Mouse (Mus musculus) myocyte (in vitro differentiated cells): ENCODE results near the gene Hirip3. TPM values are rescaled to one million over a fixed set of nuclear protein-coding genes. Genes with fewer than 3 reads are reported as not detected.

ENCODE experiments used
- H3K27me3 ChIP-seq: one replicate; pipeline ENCODE4 v1.6.1; 2011; ENCODE audit not compliant: control insufficient read depth, insufficient read depth, insufficient read length
- H3K36me3 ChIP-seq: one replicate; pipeline ENCODE4 v1.6.1; 2011; ENCODE audit not compliant: control insufficient read depth, insufficient read depth
- H3K4me2 ChIP-seq: one replicate; pipeline ENCODE4 v1.6.1; 2011; ENCODE audit warnings: low read depth, control low read depth
- H3K4me3 ChIP-seq: one replicate; pipeline ENCODE4 v1.5.1; 2011; ENCODE audit warnings: mild to moderate bottlenecking, control low read depth, moderate library complexity
- H3K79me2 ChIP-seq: one replicate; pipeline ENCODE4 v1.6.1; 2011; ENCODE audit not compliant: control insufficient read depth, insufficient read depth
- H3ac ChIP-seq: one replicate; pipeline ENCODE4 v1.6.1; 2011; ENCODE audit not compliant: control insufficient read depth, insufficient read length
- CEBPB ChIP-seq: IDR thresholded peaks from 2 replicates; pipeline ENCODE4 v1.6.1; 2011; ENCODE audit warnings: mild to moderate bottlenecking, moderate library complexity; ENCODE audit not compliant: poor library complexity, insufficient read depth, severe bottlenecking
- E2F4 ChIP-seq: IDR thresholded peaks from one replicate; pipeline ENCODE4 v1.6.1; 2011; ENCODE audit warnings: mild to moderate bottlenecking, control low read depth, moderate library complexity; ENCODE audit not compliant: insufficient read depth
- MAX ChIP-seq: IDR thresholded peaks from one replicate; pipeline ENCODE4 v1.6.1; 2011; ENCODE audit warnings: low read depth, mild to moderate bottlenecking, control low read depth
- MYOD1 ChIP-seq, 3 experiments: IDR thresholded peaks; one replicate each; pipeline ENCODE4 v1.6.1; 2011; ENCODE audit warnings: control low read depth in 2 of 3, low read depth in 2 of 3, mild to moderate bottlenecking in 2 of 3, moderate library complexity in 1 of 3; ENCODE audit not compliant: insufficient read length in 2 of 3, control insufficient read depth in 1 of 3
- MYOG ChIP-seq, 3 experiments: IDR thresholded peaks; one replicate each; pipeline ENCODE4 v1.6.1; 2011; ENCODE audit warnings: control low read depth in 2 of 3, low read depth in 2 of 3, mild to moderate bottlenecking in 2 of 3; ENCODE audit not compliant: insufficient read length in 2 of 3, control insufficient read depth in 1 of 3, insufficient read depth in 1 of 3
- POLR2A ChIP-seq: IDR thresholded peaks from one replicate; pipeline ENCODE4 v1.6.1; 2011; ENCODE audit warnings: low read depth, mild to moderate bottlenecking, control low read depth, moderate library complexity; ENCODE audit not compliant: insufficient read length
- POLR2AphosphoS2 ChIP-seq: IDR thresholded peaks from one replicate; pipeline ENCODE4 v1.6.1; 2011; ENCODE audit warnings: low read depth, control low read depth; ENCODE audit not compliant: insufficient read length
- REST ChIP-seq: IDR thresholded peaks from one replicate; pipeline ENCODE4 v1.6.1; 2011; ENCODE audit warnings: mild to moderate bottlenecking, control low read depth, moderate library complexity; ENCODE audit not compliant: insufficient read depth, insufficient read length
- SRF ChIP-seq: IDR thresholded peaks from one replicate; pipeline ENCODE4 v1.6.1; 2011; ENCODE audit warnings: low read depth; ENCODE audit not compliant: control insufficient read depth, insufficient read length
- TCF12 ChIP-seq: IDR thresholded peaks from one replicate; pipeline ENCODE4 v1.6.1; 2011; ENCODE audit warnings: mild to moderate bottlenecking, control low read depth; ENCODE audit not compliant: poor library complexity, insufficient read depth, severe bottlenecking
- TCF3 ChIP-seq: IDR thresholded peaks from one replicate; pipeline ENCODE4 v1.6.1; 2011; ENCODE audit warnings: low read depth, control low read depth; ENCODE audit not compliant: insufficient read length
- USF1 ChIP-seq: IDR thresholded peaks from one replicate; pipeline ENCODE4 v1.6.1; 2011; ENCODE audit warnings: low read depth, mild to moderate bottlenecking, control low read depth, moderate library complexity
- polyA plus RNA-seq: library from polyadenylated mRNA; unstranded; fragments of >200 nt; fragmentation: generic; extraction: Trizol; gene quantifications from one replicate; pipeline ENCODE4 v1.2.1, GENCODE M21; 2012; ENCODE audit warnings: missing spikeins

The Hirip3 gene
- polyA plus RNA-seq, 1 experiment: 16.2 TPM

DNA sequence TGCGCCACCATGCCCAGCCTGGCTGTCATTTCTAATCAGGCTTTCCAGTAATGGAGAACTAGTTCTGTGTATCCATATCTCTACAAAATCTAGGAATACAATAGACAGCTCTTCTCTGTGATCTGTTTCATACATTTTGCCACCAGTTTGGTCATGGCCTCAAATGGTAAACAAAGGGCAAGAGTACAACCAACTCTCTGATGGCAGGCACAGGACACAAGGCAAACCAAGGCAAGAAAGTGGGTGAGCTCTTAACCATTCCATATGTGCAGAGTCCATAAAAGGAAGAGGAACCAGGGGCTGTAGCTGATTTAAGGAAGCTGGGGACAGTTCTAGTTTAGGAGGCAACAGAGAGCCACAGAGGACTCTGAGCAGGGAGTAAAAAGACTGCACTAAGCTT is 15.5 kb downstream of the Hirip3 start:
- no peak overlapping the region for H3K4me2 ChIP-seq
- H3K79me2 ChIP-seq: peaks cover 17% of the 10 kb centered on the region
- H3K36me3 ChIP-seq: peaks cover 34% of the 10 kb centered on the region
- H3K4me3 ChIP-seq: no peak overlapping the region
- H3ac ChIP-seq: no peak overlapping the region
- no peaks in the 10 kb centered on the region for H3K27me3 ChIP-seq
- no peak for TF ChIP-seq REST
- TF ChIP-seq TCF3: no peak
- no peak for TF ChIP-seq POLR2A
- no peak for TF ChIP-seq MYOG (IDR thresholded peaks at IDR 0.05; ENCODE audit: control insufficient read depth in 1 of 3, insufficient read depth in 1 of 3, insufficient read length in 2 of 3, low read depth in 2 of 3)
- TF ChIP-seq POLR2AphosphoS2: no peak
- no peak for TF ChIP-seq TCF12
- no peak for TF ChIP-seq MAX

DNA sequence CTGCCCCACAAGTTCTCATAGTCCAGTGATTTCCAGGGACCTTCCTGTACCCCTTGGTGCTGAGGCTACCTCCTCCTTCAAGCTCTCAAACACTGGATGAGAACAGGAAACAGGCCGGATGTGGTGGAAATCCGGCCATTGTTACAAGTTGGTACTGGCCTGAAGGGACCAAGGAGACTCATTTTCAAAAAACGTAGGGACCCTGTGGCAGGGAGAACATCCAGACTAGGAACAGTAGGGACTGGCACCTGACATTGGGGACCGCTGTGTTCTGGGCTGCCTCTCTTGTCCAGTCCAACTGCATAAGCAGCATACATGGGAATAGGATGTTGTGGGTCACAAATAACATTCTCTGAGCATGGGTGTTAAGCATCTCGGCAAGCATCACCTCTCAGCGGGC is 19.3 kb downstream of the Hirip3 start:
- TF ChIP-seq E2F4 (no peak), SRF (no peak), MYOD1 (IDR thresholded peaks at IDR 0.05; ENCODE audit: control insufficient read depth in 1 of 3, insufficient read length in 2 of 3, low read depth in 2 of 3) (no peak), TCF3 (no peak), REST (no peak), CEBPB (no peak), POLR2AphosphoS2 (no peak), USF1 (no peak), POLR2A (no peak), MYOG (IDR thresholded peaks at IDR 0.05; ENCODE audit: control insufficient read depth in 1 of 3, insufficient read depth in 1 of 3, insufficient read length in 2 of 3, low read depth in 2 of 3) (no peak), TCF12 (no peak), MAX (no peak)
- Histone ChIP-seq H3ac (no peak overlapping the region), H3K79me2 (peaks cover 37% of the 10 kb centered on the region), H3K4me3 (no peak overlapping the region), H3K27me3 (no peaks in the 10 kb centered on the region), H3K36me3 (peaks cover 8% of the 10 kb centered on the region), H3K4me2 (peak overlapping the region; percentile 92)

DNA sequence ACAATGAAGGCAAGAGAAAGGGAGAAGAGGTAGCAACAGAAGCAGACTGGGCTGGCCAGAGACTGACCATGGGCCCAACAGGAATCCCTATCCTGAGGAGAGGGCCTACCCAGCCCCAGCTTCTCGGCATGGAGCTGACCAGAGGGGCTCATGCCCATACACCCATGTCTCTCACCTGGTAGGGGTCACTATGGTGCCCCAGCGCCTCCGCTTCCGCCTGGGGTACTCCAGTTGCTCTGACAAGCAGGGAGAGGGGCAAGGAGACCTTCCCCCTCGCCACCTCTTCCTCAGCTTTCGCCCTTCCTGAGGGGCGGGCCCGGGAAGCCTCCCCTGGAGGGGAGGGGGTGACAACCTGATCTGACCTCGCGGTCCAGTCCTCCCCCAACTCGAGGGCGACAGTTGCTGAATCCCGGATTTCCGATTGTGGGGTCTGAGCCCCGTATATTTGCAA is 22.0 kb downstream of the Hirip3 start:
- no peak for TF ChIP-seq CEBPB
- TF ChIP-seq TCF12: no peak
- TF ChIP-seq SRF: no peak
- TF ChIP-seq MAX: no peak
- no peak for TF ChIP-seq E2F4
- no peak for TF ChIP-seq MYOD1 (IDR thresholded peaks at IDR 0.05; ENCODE audit: control insufficient read depth in 1 of 3, insufficient read length in 2 of 3, low read depth in 2 of 3)
- no peak for TF ChIP-seq REST
- TF ChIP-seq TCF3: no peak
- no peak for TF ChIP-seq USF1
- no peak for TF ChIP-seq POLR2A
- TF ChIP-seq MYOG (IDR thresholded peaks at IDR 0.05; ENCODE audit: control insufficient read depth in 1 of 3, insufficient read depth in 1 of 3, insufficient read length in 2 of 3, low read depth in 2 of 3): no peak
- no peak for TF ChIP-seq POLR2AphosphoS2
- peaks cover 37% of the 10 kb centered on the region for H3K79me2 ChIP-seq
- no peaks in the 10 kb centered on the region for H3K36me3 ChIP-seq
- H3K4me3 ChIP-seq: peak overlapping the region; percentile 92
- H3ac ChIP-seq: peak overlapping the region; percentile 92
- no peaks in the 10 kb centered on the region for H3K27me3 ChIP-seq
- H3K4me2 ChIP-seq: peak overlapping the region; percentile 92

DNA sequence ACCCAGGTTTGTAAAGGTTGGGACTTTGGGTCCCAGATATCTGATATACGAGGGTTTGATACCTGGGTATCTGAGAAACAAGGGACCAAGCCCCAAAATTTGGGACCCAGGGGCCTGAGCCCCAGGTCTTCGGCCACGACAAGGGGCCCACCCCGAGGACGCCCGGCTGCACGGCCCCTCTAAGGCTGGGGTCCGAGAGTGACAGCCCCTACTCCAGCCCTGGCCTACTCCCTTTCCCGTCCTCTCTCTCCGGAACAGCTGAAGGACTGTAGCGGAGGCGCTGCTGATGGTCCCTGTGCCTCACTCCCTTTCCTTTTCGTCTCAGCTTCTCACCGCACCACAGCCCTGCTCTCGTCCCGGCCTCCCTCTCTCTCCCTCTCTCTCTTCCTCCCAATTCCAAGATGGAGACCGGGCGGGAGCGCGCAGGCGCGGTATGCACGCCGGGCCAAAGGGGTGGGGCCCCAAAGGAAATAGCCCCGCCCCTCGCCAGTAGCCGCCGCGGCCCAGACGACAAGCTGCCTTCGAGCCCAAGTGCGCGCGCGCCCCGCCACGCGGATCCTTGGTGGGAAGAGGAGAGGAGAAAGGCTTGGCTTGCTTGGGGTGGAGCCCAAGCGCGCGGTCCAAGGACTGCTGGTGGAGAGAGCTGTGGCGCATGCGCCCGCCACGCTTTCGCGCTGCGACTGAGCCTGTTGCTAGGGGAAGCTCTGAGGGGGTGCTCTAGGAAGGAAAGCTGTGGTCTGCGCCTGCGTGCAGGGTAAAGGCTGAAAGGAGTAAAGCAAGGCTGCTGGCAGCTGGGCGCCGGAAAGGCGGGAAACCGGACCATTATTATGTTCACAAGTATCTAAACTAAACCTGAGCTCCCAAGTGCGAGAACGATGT is 22.8 kb downstream of the Hirip3 start, which contains the start of gene Taok2:
Gene Taok2, minus strand, starts transcription at position 418 of the 879 bp plus-strand sequence.
- H3K4me3 ChIP-seq: peak within 1 kb of the TSS; percentile 92
- no peaks in the 10 kb centered on the region for H3K27me3 ChIP-seq
- no peaks in the 10 kb centered on the region for H3K36me3 ChIP-seq
- peak within 1 kb of the TSS; percentile 92 for H3K4me2 ChIP-seq
- TF ChIP-seq POLR2AphosphoS2 (peak; percentile 96), MYOG (IDR thresholded peaks at IDR 0.05; ENCODE audit: control insufficient read depth in 1 of 3, insufficient read depth in 1 of 3, insufficient read length in 2 of 3, low read depth in 2 of 3) (peak in 1 of 3 experiments; percentile 20), POLR2A (peak; percentile 90), MAX (peak; percentile 55), TCF12 (no peak)
- H3ac ChIP-seq: peak within 1 kb of the TSS; percentile 92
- H3K79me2 ChIP-seq: peaks cover 37% of the 10 kb centered on the region

DNA sequence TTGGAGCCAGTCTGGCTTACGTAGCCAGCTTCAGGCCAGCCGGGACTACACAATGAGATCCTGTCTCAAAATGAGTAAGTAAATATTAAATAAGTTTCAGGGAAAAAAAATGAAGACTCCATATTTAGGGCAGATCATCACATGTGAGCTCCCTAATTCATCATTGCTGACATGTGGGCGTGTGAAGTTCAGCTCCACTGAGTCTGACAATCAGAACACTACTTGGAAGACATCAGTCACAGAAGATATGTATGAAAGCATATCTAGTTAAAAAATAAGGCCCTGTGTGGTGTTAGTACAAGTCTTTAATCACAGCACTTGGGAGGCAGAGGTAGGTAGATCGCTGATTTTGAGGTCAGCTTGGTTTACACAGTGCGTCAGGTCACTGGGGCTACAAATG is 25.5 kb downstream of the Hirip3 start:
- TF ChIP-seq TCF3: no peak
- no peak for TF ChIP-seq E2F4
- no peak for TF ChIP-seq POLR2AphosphoS2
- TF ChIP-seq TCF12: no peak
- no peak for TF ChIP-seq MYOG (IDR thresholded peaks at IDR 0.05; ENCODE audit: control insufficient read depth in 1 of 3, insufficient read depth in 1 of 3, insufficient read length in 2 of 3, low read depth in 2 of 3)
- no peak for TF ChIP-seq CEBPB
- no peak for TF ChIP-seq POLR2A
- no peak for TF ChIP-seq MYOD1 (IDR thresholded peaks at IDR 0.05; ENCODE audit: control insufficient read depth in 1 of 3, insufficient read length in 2 of 3, low read depth in 2 of 3)
- no peak for TF ChIP-seq MAX
- TF ChIP-seq SRF: no peak
- TF ChIP-seq REST: no peak
- TF ChIP-seq USF1: no peak
- H3ac ChIP-seq: no peak overlapping the region
- H3K4me3 ChIP-seq: no peak overlapping the region
- no peaks in the 10 kb centered on the region for H3K36me3 ChIP-seq
- no peak overlapping the region for H3K4me2 ChIP-seq
- no peaks in the 10 kb centered on the region for H3K27me3 ChIP-seq
- H3K79me2 ChIP-seq: peaks cover 20% of the 10 kb centered on the region
